Comparison of ENCODE assay signal across 12 mouse cellular contexts in genomic region chr10:22842781-22843439, GRCm38 (mm10). TPM values are rescaled to one million over a fixed set of nuclear protein-coding genes. Genes with fewer than 3 reads are reported as not detected.
DNase-seq lines count a peak whose midpoint lies in the region; ATAC-seq and TF ChIP-seq lines count a peak whose summit lies in the region.
"Had no signal": no experiment of that assay in that cellular context is flagged by ENCODE, and none has a peak within 500 bp of the region (broad histone marks: within the 10 kb centered on the region; RNA-seq: fewer than 3 reads in every experiment).

No protein-coding gene starts in this region.

- no peak overlapping the region for H3K9ac ChIP-seq in heart, embryonic 15.5 days
- H3K9ac ChIP-seq in neural tube, embryonic 15.5 days (replicated peaks) = no peak overlapping the region
- no peak overlapping the region for H3K9ac ChIP-seq in liver, embryonic 11.5 days (ENCODE audit: low read depth, low read length)
- H3K9ac ChIP-seq in stomach, embryonic 15.5 days = no peak overlapping the region
- no peak overlapping the region for H3K9ac ChIP-seq in lung, postnatal 0 days (replicated peaks; ENCODE audit: low read depth)
- H3K9ac ChIP-seq: liver, embryonic 14.5 days had no signal

- H3K4me2 ChIP-seq in heart, embryonic 15.5 days = peak overlapping the region; percentile 58
- no peak overlapping the region for H3K4me2 ChIP-seq in neural tube, embryonic 15.5 days
- peak overlapping the region; percentile 41; the same call in 1 of the 2 replicates for H3K4me2 ChIP-seq in liver, embryonic 11.5 days
- H3K4me2 ChIP-seq in stomach, embryonic 15.5 days = peak overlapping the region; percentile 42; the same call in 1 of the 2 replicates
- H3K4me2 ChIP-seq in lung, postnatal 0 days (replicated peaks; ENCODE audit: low read depth, low read length) = no peak overlapping the region

- TF ChIP-seq EP300 in lung, postnatal 0 days (IDR thresholded peaks at IDR 0.05) = no peak

- H3K27ac ChIP-seq in heart, embryonic 15.5 days = no peak overlapping the region
- no peak overlapping the region for H3K27ac ChIP-seq in neural tube, embryonic 15.5 days (replicated peaks)
- H3K27ac ChIP-seq in liver, embryonic 11.5 days (ENCODE audit: low read depth, low read length) = no peak overlapping the region
- no peak overlapping the region for H3K27ac ChIP-seq in stomach, embryonic 15.5 days
- no peak overlapping the region for H3K27ac ChIP-seq in lung, postnatal 0 days (ENCODE audit: low read length)
- H3K27ac ChIP-seq: liver, embryonic 14.5 days had no signal

- H3K27me3 ChIP-seq in heart, embryonic 15.5 days = peaks cover 26% of the 10 kb centered on the region
- peaks cover 58% of the 10 kb centered on the region for H3K27me3 ChIP-seq in neural tube, embryonic 15.5 days (replicated peaks)
- peaks cover 35% of the 10 kb centered on the region for H3K27me3 ChIP-seq in liver, embryonic 11.5 days (replicated peaks; ENCODE audit: control insufficient read depth, insufficient read depth, low read length)
- H3K27me3 ChIP-seq in stomach, embryonic 15.5 days (replicated peaks) = peaks cover 11% of the 10 kb centered on the region; the same call in 1 of the 2 replicates
- no peaks in the 10 kb centered on the region for H3K27me3 ChIP-seq in lung, postnatal 0 days (replicated peaks; ENCODE audit: insufficient read depth, low read length)

- no peak for ATAC-seq in heart, embryonic 15.5 days (replicated peaks; ENCODE audit: insufficient number of reproducible peaks, insufficient read depth, low FRiP score, low read depth)
- no peak for ATAC-seq in neural tube, embryonic 15.5 days (ENCODE audit: low FRiP score)
- ATAC-seq in liver, embryonic 11.5 days (replicated peaks; ENCODE audit: low FRiP score) = no peak
- ATAC-seq in stomach, embryonic 15.5 days (ENCODE audit: insufficient read depth, low FRiP score, low read depth) = no peak; the same call in 1 of the 2 replicates
- no peak for ATAC-seq in lung, postnatal 0 days

- no peak for DNase-seq in heart, adult 8-10 months (ENCODE audit: low spot score)
- peak; percentile 52 for DNase-seq in neural tube, embryonic 10.5 days (ENCODE audit: extremely low spot score, low spot score)
- DNase-seq in liver, embryonic 11.5 days (ENCODE audit: low spot score) = no peak
- DNase-seq in adrenal gland, postnatal 25 days = no peak
- DNase-seq in lung, postnatal 0 days (ENCODE audit: low spot score) = no peak
- DNase-seq: cerebellum, postnatal 36 days; right cerebral cortex, postnatal 25 days had no signal

- TF ChIP-seq CTCF in lung, postnatal 0 days (IDR thresholded peaks at IDR 0.05) = no peak

- 10% methylated on average over 17 of the region's 17 CpGs for WGBS in heart, embryonic 15.5 days
- WGBS in neural tube, embryonic 15.5 days = 4% methylated on average over 17 of the region's 17 CpGs
- 10% methylated on average over 17 of the region's 17 CpGs for WGBS in liver, embryonic 11.5 days
- 20% methylated on average over 17 of the region's 17 CpGs for WGBS in stomach, embryonic 15.5 days
- 28% methylated on average over 17 of the region's 17 CpGs for WGBS in lung, postnatal 0 days

- no peaks in the 10 kb centered on the region for H3K36me3 ChIP-seq in heart, embryonic 15.5 days
- no peaks in the 10 kb centered on the region for H3K36me3 ChIP-seq in neural tube, embryonic 15.5 days
- no peaks in the 10 kb centered on the region for H3K36me3 ChIP-seq in liver, embryonic 11.5 days (ENCODE audit: control insufficient read depth, insufficient read depth, low read length)
- no peaks in the 10 kb centered on the region for H3K36me3 ChIP-seq in stomach, embryonic 15.5 days
- no peaks in the 10 kb centered on the region for H3K36me3 ChIP-seq in lung, postnatal 0 days (ENCODE audit: insufficient read depth, low read length)

- no peaks in the 10 kb centered on the region for H3K9me3 ChIP-seq in heart, embryonic 15.5 days (replicated peaks)
- H3K9me3 ChIP-seq in neural tube, embryonic 15.5 days (replicated peaks) = no peaks in the 10 kb centered on the region
- no peaks in the 10 kb centered on the region for H3K9me3 ChIP-seq in liver, embryonic 11.5 days (ENCODE audit: control insufficient read depth, low read length)
- H3K9me3 ChIP-seq in stomach, embryonic 15.5 days = no peaks in the 10 kb centered on the region
- no peaks in the 10 kb centered on the region for H3K9me3 ChIP-seq in lung, postnatal 0 days (ENCODE audit: low read length)

- H3K4me1 ChIP-seq in heart, embryonic 15.5 days (replicated peaks) = peaks cover 12% of the 10 kb centered on the region
- peaks cover 12% of the 10 kb centered on the region for H3K4me1 ChIP-seq in neural tube, embryonic 15.5 days
- H3K4me1 ChIP-seq in liver, embryonic 11.5 days (replicated peaks; ENCODE audit: control insufficient read depth, insufficient read depth, low read length) = peaks cover 4% of the 10 kb centered on the region; the same call in 1 of the 2 replicates
- peaks cover 11% of the 10 kb centered on the region; the same call in 1 of the 2 replicates for H3K4me1 ChIP-seq in stomach, embryonic 15.5 days
- H3K4me1 ChIP-seq in lung, postnatal 0 days (ENCODE audit: insufficient read depth, low read depth, low read length) = no peaks in the 10 kb centered on the region

- H3K4me3 ChIP-seq in heart, embryonic 15.5 days = peak overlapping the region; percentile 30
- H3K4me3 ChIP-seq in neural tube, embryonic 15.5 days (replicated peaks) = no peak overlapping the region
- H3K4me3 ChIP-seq in liver, embryonic 11.5 days (ENCODE audit: low read depth, low read length) = no peak overlapping the region
- H3K4me3 ChIP-seq in stomach, embryonic 15.5 days (replicated peaks) = no peak overlapping the region
- H3K4me3 ChIP-seq in lung, postnatal 0 days (ENCODE audit: low read depth, low read length) = no peak overlapping the region

RNA-seq across cellular contexts. Expression of gene Tcf21, which starts 22.9 kb away (rescaled TPM):
- 57.9 and 59.4 TPM in 2 replicates for polyA plus RNA-seq in heart, embryonic 15.5 days (2015; fragmentation: Nextera tagmentation; extraction: Ambion mirVana)
- total RNA-seq in heart, adult 8-10 months (2022) = 10 to 100 TPM in 1 of 4 experiments, 1 to 10 TPM in 3; 8.2 to 11.1 (median 9.0) TPM
- polyA plus RNA-seq in neural tube, embryonic 15.5 days (2015; fragmentation: Nextera tagmentation; extraction: Ambion mirVana) = 20.9 TPM in 1 of 2 replicates, not detected in the other
- 21.9 and 25.1 TPM in 2 replicates for polyA plus RNA-seq in liver, embryonic 11.5 days (2014; fragmentation: Nextera tagmentation; extraction: Ambion mirVana)
- polyA plus RNA-seq in stomach, embryonic 15.5 days (2015; fragmentation: Nextera tagmentation; extraction: Ambion mirVana) = 211 and 218 TPM in 2 replicates
- total RNA-seq in adrenal gland, postnatal 25 days (2021) = 10.2 and 11.7 TPM in 2 replicates
- 697 and 750 TPM in 2 replicates for polyA plus RNA-seq in lung, postnatal 0 days (2015; fragmentation: Nextera tagmentation; extraction: Ambion mirVana)
- total RNA-seq: monocyte, adult 5-6 weeks had no signal

Comparison
In these comparisons a context has a peak if more than half of its experiments do, and no peak if none do; other contexts are left out.
1. H3K4me2 ChIP-seq: peak in heart, embryonic 15.5 days (single experiment), liver, embryonic 11.5 days (single experiment) and stomach, embryonic 15.5 days (single experiment); none in neural tube, embryonic 15.5 days (single experiment) and lung, postnatal 0 days (single experiment).